Mouse (Mus musculus) bone marrow, adult 2 months (tissue): ENCODE measurements at regions not wholly inside any gene's neighbourhood (a gene's known extent, or its start where the extent isn't known, plus 50 kb on each side); places are given as distances from the start of the nearest gene placed in this dataset.
"Not testable (repeated sequence)": the region's sequence is repeated elsewhere in the genome, so short reads cannot be mapped to it uniquely, and the experiment has no call there.

Experiments used
- H3K27ac ChIP-seq: fragments of 200-500 bp; 2 replicates; pipeline ENCODE4 v1.5.1; 2012; ENCODE audit warnings: low read depth, mild to moderate bottlenecking, control low read depth, inconsistent platforms, low read length; ENCODE audit not compliant: control insufficient read depth, poor library complexity, insufficient read depth
- H3K4me1 ChIP-seq: fragments of 200-500 bp; 2 replicates; pipeline ENCODE4 v1.6.1; 2011; ENCODE audit warnings: low read length; ENCODE audit not compliant: control insufficient read depth, insufficient read depth
- H3K4me3 ChIP-seq: fragments of 200-500 bp; replicated peaks from 2 replicates; pipeline ENCODE3; 2011; ENCODE audit warnings: mild to moderate bottlenecking, low read depth, low read length, control low read depth; ENCODE audit not compliant: control insufficient read depth
- CTCF ChIP-seq: fragments of 200-500 bp; IDR thresholded peaks from 2 replicates; pipeline ENCODE4 v1.5.1; 2011; ENCODE audit warnings: low read length, control low read depth; ENCODE audit not compliant: control insufficient read depth, insufficient read depth
- POLR2A ChIP-seq: fragments of 200-500 bp; IDR thresholded peaks from 2 replicates; pipeline ENCODE4 v1.6.1; 2011; ENCODE audit warnings: low read depth, mild to moderate bottlenecking, control low read depth, low read length, borderline replicate concordance; ENCODE audit not compliant: control insufficient read depth
- WGBS: fragments of 180-500 bp; shearing (Covaris S2); methylation state at CpG from one replicate; pipeline ENCODE4 v1.1.7; 2018; 5-methylcytosine and 5-hydroxymethylcytosine counted together

- no peak for TF ChIP-seq CTCF
- TF ChIP-seq POLR2A = no peak
- Histone ChIP-seq H3K4me3 (no peak overlapping the region), H3K4me1 (no peaks in the 10 kb centered on the region), H3K27ac (no peak overlapping the region)
- WGBS = 62% methylated on average over 3 of the region's 3 CpGs
Measured at GRCm38 (mm10) chr4:110073836-110074235, 96.0 kb downstream of the Dmrta2 start.

- Histone ChIP-seq H3K4me3 (no peak overlapping the region), H3K4me1 (no peaks in the 10 kb centered on the region), H3K27ac (no peak overlapping the region)
- no peak for TF ChIP-seq POLR2A
- TF ChIP-seq CTCF = no peak
Measured at GRCm38 (mm10) chr4:110083371-110083770, 105.5 kb downstream of the Dmrta2 start.

- Histone ChIP-seq H3K27ac (no peak overlapping the region), H3K4me3 (no peak overlapping the region), H3K4me1 (no peaks in the 10 kb centered on the region)
- no peak for TF ChIP-seq CTCF
- TF ChIP-seq POLR2A = no peak
- WGBS = 41% methylated on average over 9 of the region's 9 CpGs
Measured at GRCm38 (mm10) chr4:110087570-110088247, 109.9 kb downstream of the Dmrta2 start.

- no peak overlapping the region for H3K4me3 ChIP-seq
- no peak overlapping the region for H3K27ac ChIP-seq
- H3K4me1 ChIP-seq = no peaks in the 10 kb centered on the region
- WGBS = 84% methylated on average over 6 of the region's 6 CpGs
- TF ChIP-seq CTCF (no peak), POLR2A (no peak)
Measured at GRCm38 (mm10) chr4:110093040-110093820, 115.4 kb downstream of the Dmrta2 start.

GRCm38 (mm10) chr4:110094541-110094940 is 116.7 kb downstream of the Dmrta2 start:
- WGBS = 82% methylated on average over 1 of the region's 1 CpGs
- no peaks in the 10 kb centered on the region for H3K4me1 ChIP-seq
- H3K27ac ChIP-seq = no peak overlapping the region
- H3K4me3 ChIP-seq = no peak overlapping the region
- TF ChIP-seq CTCF (no peak), POLR2A (no peak)

GRCm38 (mm10) chr4:110095760-110096593 is 118.1 kb downstream of the Dmrta2 start:
- TF ChIP-seq POLR2A (no peak), CTCF (no peak)
- Histone ChIP-seq H3K4me3 (no peak overlapping the region), H3K27ac (no peak overlapping the region), H3K4me1 (no peaks in the 10 kb centered on the region)
- 77% methylated on average over 11 of the region's 11 CpGs for WGBS

GRCm38 (mm10) chr4:110104119-110104518 is 126.3 kb downstream of the Dmrta2 start:
- H3K27ac ChIP-seq, H3K4me3 ChIP-seq, H3K4me1 ChIP-seq: not testable (repeated sequence)
- 84% methylated on average over 7 of the region's 7 CpGs for whole genome bisulfite sequencing

GRCm38 (mm10) chr4:110106620-110107243 is 128.9 kb downstream of the Dmrta2 start:
- no peak for TF ChIP-seq POLR2A
- no peak for TF ChIP-seq CTCF
- WGBS = 72% methylated on average over 7 of the region's 7 CpGs
- no peak overlapping the region for H3K4me3 ChIP-seq
- H3K4me1 ChIP-seq = no peaks in the 10 kb centered on the region
- H3K27ac ChIP-seq = no peak overlapping the region
